Mouse (Mus musculus): ENCODE measurements around the gene Top1.

DNA sequence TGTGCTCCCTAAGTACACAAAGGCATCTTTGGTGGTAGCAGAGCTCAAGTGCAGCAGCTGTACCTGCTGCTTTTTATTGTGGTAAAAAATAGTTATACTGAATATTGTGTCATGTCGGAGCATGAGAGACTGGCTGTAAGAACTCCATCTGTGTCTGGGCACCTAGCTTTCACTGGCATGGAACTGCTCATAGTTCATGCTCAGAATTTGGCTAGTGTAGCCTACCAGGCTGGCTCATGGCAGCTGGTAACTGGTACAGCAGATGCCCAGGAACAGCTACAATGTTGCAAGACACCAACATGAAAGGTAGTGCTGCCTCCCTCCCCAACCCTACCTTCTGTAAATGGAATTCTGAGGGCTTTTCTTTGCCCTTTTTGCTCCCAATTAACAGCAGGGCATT, 9.9 kb downstream of the Top1 start:
- no peak for TF ChIP-seq CTCF (IDR thresholded peaks at IDR 0.05; ENCODE audit: extremely low read depth, insufficient read length, insufficient replicate concordance, low read depth, low read length)
- no peak for TF ChIP-seq POLR2A (IDR thresholded peaks at IDR 0.05; ENCODE audit: low read depth, low read length)
